Mouse (Mus musculus): ENCODE results near the gene Pde2a.

Pde2a gene

DNA sequence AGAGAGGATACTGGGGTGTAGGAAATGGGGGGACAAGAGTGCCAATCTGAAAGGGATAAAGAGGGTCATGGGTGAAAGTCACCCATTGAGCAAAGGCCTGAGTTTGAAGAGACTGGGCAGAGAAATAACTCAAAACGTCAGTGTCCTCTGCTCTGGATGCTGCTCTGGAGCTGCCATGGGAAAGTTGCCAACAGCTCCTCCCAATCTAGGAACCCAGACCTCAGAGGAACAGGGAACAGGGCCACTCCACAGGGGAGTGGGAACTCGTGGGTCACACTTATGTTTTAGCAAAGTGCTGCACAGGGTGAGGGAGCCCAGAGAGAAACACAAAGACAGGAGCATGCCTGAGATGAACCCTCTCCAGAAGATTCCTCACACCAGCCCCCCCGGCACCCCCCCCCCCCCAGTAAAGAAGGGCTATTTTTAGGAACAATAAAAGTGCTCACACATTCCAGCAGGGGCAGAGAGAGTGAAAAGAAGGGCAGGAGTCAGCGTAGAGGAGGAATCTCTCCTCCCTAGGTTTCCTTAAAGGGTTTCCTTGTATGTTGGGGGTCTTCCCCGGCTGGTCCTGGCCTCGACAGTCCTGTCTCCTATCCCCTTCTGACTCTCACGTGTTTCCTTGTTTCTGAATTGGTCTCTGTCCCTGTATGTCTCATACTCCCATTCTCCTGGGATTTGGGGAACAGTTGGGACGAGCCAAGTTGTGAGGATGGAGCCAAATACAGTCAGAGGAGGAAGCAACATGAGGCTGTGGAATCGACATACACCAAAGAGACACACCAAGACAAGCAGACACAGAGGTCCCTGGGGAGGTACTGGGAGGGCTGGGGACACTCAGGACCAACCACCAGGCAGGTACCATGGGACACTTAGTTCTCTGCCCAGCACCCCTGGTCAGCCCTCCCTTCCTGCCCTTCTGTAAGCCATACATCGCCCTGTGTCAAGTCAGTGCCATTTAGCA lies 51.4 kb downstream of the Pde2a start:
- no peak for DNase-seq (ENCODE audit: low spot score)

GRCm38 (mm10) chr7:101474399-101474811 lies 52.9 kb downstream of the Pde2a start:
- DNase-seq (ENCODE audit: low spot score): no peak

DNA sequence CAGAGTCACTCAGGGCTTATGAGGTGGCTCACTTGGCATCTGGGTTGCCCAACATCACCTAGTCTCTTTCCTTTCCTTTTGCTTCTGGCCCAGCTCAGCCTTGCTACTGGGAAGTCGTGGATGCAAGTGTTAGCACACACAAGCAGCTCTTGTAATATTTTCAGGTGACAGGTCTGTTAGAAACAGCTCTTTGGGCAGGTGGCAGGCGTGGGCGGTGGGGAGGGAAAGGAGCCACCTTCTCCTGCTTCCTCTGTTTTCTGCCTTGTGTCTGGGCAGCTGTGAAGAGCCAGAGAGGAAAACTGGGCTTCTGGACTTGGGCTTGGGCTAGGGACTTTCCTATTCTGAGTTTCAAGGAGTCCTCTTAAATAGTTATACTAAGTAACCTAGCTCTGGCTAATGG lies 54.5 kb downstream of the Pde2a start:
- no peak for DNase-seq (ENCODE audit: low spot score)

GRCm38 (mm10) chr7:101476493-101476892 lies 55.0 kb downstream of the Pde2a start:
- DNase-seq (ENCODE audit: low spot score): no peak

- DNase-seq (ENCODE audit: low spot score): no peak
Measured at GRCm38 (mm10) chr7:101477200-101477599, 55.7 kb downstream of the Pde2a start.

- no peak for DNase-seq (ENCODE audit: low spot score)
Measured at GRCm38 (mm10) chr7:101478099-101478498, 56.6 kb downstream of the Pde2a start.

- no peak for DNase-seq (ENCODE audit: low spot score)
Measured at GRCm38 (mm10) chr7:101479841-101480240, 58.4 kb downstream of the Pde2a start.

- DNase-seq (ENCODE audit: low spot score): no peak
Measured at GRCm38 (mm10) chr7:101480671-101481070, 59.2 kb downstream of the Pde2a start.

GRCm38 (mm10) chr7:101481872-101482498 lies 60.5 kb downstream of the Pde2a start:
- no peak for DNase-seq (ENCODE audit: low spot score)

- peak; percentile 54 for DNase-seq (ENCODE audit: low spot score)
Measured at GRCm38 (mm10) chr7:101482499-101483081, 61.1 kb downstream of the Pde2a start.

DNA sequence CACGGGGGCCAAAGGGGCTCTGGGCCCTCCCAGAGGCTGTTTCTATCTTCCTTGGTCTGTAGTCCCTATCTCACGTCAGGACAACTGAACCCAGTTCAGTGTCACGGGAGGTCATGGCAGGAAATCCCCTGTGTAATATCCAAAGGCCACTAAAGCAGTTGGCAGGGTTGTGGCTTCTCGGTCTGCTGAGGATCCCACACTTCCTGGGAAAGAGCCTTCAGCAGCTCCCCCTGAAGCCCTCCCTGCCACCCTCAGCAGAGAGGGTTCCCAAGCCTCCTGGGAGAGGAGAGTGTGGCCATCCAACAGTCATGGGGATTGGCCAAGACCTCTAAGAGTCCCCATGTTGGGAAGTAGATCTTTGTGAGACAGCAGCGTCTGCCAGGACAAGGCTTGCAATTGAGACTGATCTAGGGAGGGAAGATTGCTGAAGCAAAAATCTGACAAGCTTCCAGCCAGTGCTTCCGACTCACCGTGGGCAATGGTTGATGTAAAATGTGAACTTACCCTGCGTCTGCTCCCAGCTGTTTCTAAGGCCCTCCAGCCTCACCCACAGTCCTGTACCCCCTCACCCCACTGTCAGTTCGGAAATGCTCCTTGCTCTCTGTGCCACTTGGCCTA lies 62.1 kb downstream of the Pde2a start:
- DNase-seq (ENCODE audit: low spot score): no peak

DNA sequence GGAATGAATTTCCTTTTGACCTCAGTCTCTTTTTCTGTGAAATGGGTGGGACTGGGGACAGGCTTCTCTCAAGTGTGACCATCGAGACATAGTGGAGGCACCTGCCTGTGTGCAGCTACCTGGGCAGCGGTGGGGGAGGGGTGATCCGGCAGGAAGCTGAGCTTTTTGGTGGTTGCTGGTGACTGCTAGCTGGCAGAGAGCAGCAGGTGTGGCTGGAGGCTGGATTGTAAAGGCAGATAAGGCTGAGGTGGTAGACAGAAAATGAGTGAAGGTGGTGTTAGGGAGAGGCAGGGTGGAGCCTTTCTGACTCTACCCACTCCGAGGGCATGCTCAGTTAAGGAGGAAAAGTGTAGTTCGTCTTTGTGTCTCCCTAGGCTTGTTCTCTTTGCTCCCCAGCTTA lies 65.6 kb downstream of the Pde2a start:
- DNase-seq (ENCODE audit: low spot score): no peak

DNA sequence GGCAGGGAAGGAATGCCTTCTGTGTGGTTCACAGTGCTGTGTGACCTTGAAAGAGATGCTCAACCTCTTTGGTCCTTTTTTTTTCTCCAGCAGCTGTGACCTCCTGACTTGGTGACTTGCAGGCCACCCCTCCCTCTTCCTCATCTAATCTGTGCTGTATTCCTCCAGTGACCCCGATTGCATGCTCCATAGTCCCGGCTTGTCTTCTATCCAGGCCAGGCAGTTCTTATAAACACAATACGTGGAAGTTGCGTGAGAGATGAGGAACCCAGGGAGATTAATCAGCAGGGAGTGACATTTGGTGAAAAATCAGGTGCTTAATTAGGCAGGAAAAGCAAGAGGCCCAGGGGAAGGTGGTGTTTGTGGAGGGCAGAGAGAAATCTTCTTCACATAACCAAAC lies 69.5 kb downstream of the Pde2a start:
- no peak for DNase-seq (ENCODE audit: low spot score)

DNA sequence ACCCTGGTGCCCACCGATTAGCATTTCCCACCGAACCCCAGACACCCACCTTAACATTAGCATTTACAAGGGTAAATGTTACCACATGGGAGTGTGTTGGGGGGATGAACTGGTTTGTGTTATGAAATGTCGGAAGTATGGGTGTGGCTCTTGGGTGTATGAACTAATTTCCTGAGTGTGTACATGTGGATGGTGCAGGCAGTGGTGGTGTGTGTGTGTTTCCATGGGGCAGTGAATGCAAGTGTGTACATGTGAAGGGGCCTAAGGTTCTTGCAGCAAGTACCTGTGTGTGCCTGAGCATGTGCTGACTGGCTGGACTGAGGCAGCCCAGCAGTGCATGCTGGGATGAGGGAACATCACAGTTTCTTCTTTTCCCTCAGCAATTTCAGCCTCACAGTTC lies 76.9 kb downstream of the Pde2a start:
- DNase-seq (ENCODE audit: low spot score): no peak

DNA sequence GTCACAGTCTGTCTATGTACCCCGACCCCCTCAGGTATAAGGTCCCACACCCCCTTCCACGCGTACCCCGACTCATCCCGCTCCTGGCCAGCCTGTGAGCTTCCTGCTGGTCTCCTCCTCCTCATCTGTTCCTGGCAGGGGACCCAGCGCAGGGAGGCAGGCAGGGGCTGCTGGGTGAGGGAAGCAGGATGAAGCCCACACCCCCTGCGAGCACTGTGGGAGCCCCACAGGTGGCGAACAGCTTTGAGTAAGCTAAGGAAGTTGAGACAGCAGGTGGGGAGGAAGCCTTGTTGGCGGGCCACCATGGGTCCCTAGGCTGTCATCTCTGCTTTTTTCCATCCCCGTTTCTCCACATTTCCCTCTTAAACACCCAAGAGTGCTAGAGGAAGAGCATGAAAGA lies 77.8 kb downstream of the Pde2a start:
- no peak for DNase-seq (ENCODE audit: low spot score)

- no peak for DNase-seq (ENCODE audit: low spot score)
Measured at GRCm38 (mm10) chr7:101499701-101500100, 78.2 kb downstream of the Pde2a start.

- DNase-seq (ENCODE audit: low spot score): no peak
Measured at GRCm38 (mm10) chr7:101501236-101501635, 79.7 kb downstream of the Pde2a start.

- no peak for DNase-seq (ENCODE audit: low spot score)
Measured at GRCm38 (mm10) chr7:101501675-101502074, 80.2 kb downstream of the Pde2a start.

GRCm38 (mm10) chr7:101503351-101503750 lies 81.9 kb downstream of the Pde2a start:
- no peak for DNase-seq (ENCODE audit: low spot score)

DNA sequence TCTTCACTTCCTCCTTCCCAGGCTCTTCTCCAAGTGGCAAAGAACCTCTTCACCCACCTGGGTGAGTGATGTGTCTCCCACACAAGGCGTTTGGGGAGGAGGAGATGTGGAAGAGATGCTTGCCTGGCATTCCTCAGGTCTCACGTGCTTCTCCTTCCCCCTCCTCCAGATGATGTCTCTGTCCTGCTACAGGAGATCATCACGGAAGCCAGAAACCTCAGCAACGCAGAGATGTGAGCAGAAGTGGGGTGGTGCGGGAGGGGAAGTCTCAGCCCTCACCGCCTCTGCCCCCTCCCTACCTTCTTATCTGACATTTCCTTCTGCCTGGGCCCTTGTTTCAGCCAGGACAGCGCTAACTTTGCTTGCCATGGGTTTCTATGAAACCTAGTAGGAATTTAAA lies 82.3 kb downstream of the Pde2a start:
- no peak for DNase-seq (ENCODE audit: low spot score)

DNA sequence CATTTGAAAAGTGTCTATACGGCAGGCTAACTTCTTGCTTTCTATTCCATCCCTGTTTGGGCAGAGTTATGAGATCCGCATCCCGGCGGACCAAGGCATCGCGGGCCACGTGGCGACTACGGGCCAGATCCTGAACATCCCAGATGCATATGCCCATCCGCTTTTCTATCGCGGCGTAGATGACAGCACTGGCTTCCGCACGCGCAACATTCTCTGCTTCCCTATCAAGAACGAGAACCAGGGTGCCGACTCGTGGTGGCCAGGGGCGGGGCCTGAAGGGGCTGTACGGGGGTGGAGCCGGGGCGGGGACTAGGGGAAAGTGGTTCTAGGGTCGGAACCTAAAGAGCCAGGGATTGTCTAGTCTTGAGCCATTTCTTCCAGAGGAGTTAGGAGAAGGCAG lies 83.0 kb downstream of the Pde2a start:
- DNase-seq (ENCODE audit: low spot score): no peak

GRCm38 (mm10) chr7:101509212-101509611 lies 87.7 kb downstream of the Pde2a start:
- no peak for DNase-seq (ENCODE audit: low spot score)

DNA sequence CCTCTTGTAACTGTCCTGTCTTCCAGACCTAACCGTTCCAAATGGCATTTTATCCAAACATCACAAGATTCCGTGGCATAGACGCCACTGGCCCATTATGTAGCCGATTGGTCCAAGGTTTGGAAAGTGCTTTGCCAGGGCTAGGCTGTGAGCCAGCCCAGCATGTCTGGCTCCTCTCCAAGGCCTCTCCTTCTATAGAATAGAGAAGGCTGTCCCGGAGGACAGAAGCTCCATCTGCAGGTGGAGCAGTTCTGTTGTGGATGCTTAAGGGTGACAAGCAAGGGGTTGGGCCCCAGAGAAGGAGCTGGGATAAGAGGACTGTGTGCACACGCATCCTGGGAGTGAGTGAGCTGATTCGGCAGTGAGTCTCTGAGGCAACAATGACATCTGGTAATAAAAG lies 92.2 kb downstream of the Pde2a start:
- no peak for DNase-seq (ENCODE audit: low spot score)

All from left cerebral cortex, adult 11 months (tissue).